Mouse (Mus musculus) embryonic facial prominence, embryonic 12.5 days (tissue): ENCODE data around the gene Ptpn14. TPM values are rescaled to one million over a fixed set of nuclear protein-coding genes. Genes with fewer than 3 reads are reported as not detected.

Experiments used
- ATAC-seq: fragments of 200-750 bp; cut with Nextera tagmentation; 2 replicates; pipeline ENCODE4 v1.8.0; 2017; ENCODE audit not compliant: insufficient number of reproducible peaks, insufficient read depth, low FRiP score, low TSS enrichment
- H3K27ac ChIP-seq: fragments of 300-500 bp; sonication (generic); 2 replicates; pipeline ENCODE4 v1.5.1; 2016; ENCODE audit warnings: mild to moderate bottlenecking
- H3K27me3 ChIP-seq: fragments of 300-500 bp; sonication (generic); 2 replicates; pipeline ENCODE4 v1.6.1; 2016; ENCODE audit warnings: mild to moderate bottlenecking, moderate library complexity
- H3K36me3 ChIP-seq: fragments of 300-500 bp; sonication (generic); 2 replicates; pipeline ENCODE4 v1.6.1; 2016; ENCODE audit warnings: mild to moderate bottlenecking
- H3K4me1 ChIP-seq: fragments of 300-500 bp; sonication (generic); 2 replicates; pipeline ENCODE4 v1.6.1; 2016
- H3K4me2 ChIP-seq: fragments of 300-500 bp; sonication (generic); replicated peaks from 2 replicates; pipeline ENCODE4 v1.6.1; 2016; ENCODE audit warnings: mild to moderate bottlenecking, moderate library complexity
- H3K4me3 ChIP-seq: fragments of 300-500 bp; sonication (generic); 2 replicates; pipeline ENCODE4 v1.5.1; 2016; ENCODE audit warnings: mild to moderate bottlenecking
- H3K9ac ChIP-seq: fragments of 300-500 bp; sonication (generic); 2 replicates; pipeline ENCODE4 v1.6.1; 2016; ENCODE audit warnings: mild to moderate bottlenecking, moderate library complexity
- H3K9me3 ChIP-seq: fragments of 300-500 bp; sonication (generic); 2 replicates; pipeline ENCODE4 v1.6.1; 2016; ENCODE audit warnings: mild to moderate bottlenecking, moderate library complexity
- WGBS: fragments of 180-500 bp; shearing (Covaris S2); methylation state at CpG from one replicate; pipeline ENCODE4 v1.1.7; 2016; 5-methylcytosine and 5-hydroxymethylcytosine counted together
- polyA plus RNA-seq: library from polyadenylated mRNA; unstranded; fragments of >200 nt; fragmentation: Nextera tagmentation; extraction: Ambion mirVana; gene quantifications from 2 replicates; pipeline ENCODE4 v1.2.1, GENCODE M21; 2016

The Ptpn14 gene
- polyA plus RNA-seq, 1 experiment from 2014 or later = 11.2 TPM

GRCm38 (mm10) chr1:189798949-189799348, 70.9 kb downstream of the Ptpn14 start:
- Histone ChIP-seq H3K36me3 (peaks cover 4% of the 10 kb centered on the region; the same call in 1 of the 2 replicates), H3K9me3 (no peaks in the 10 kb centered on the region), H3K4me1 (0 out of 2 replicates have a peak, but pooled peaks cover 12% of the 10 kb centered on the region), H3K27ac (no peak overlapping the region), H3K4me2 (no peak overlapping the region), H3K9ac (no peak overlapping the region), H3K27me3 (no peaks in the 10 kb centered on the region), H3K4me3 (no peak overlapping the region)
- 75% methylated on average over 15 of the region's 15 CpGs for WGBS
- no peak for ATAC-seq

GRCm38 (mm10) chr1:189800211-189800961, 72.3 kb downstream of the Ptpn14 start:
- WGBS = 64% methylated on average over 13 of the region's 13 CpGs
- H3K27ac ChIP-seq = no peak overlapping the region
- H3K4me2 ChIP-seq = no peak overlapping the region
- no peaks in the 10 kb centered on the region for H3K9me3 ChIP-seq
- peaks cover 4% of the 10 kb centered on the region; the same call in 1 of the 2 replicates for H3K36me3 ChIP-seq
- no peak overlapping the region for H3K4me3 ChIP-seq
- no peak overlapping the region for H3K9ac ChIP-seq
- 0 out of 2 replicates have a peak, but pooled peaks cover 12% of the 10 kb centered on the region for H3K4me1 ChIP-seq
- no peak for ATAC-seq
- H3K27me3 ChIP-seq = no peaks in the 10 kb centered on the region

GRCm38 (mm10) chr1:189801303-189801702, 73.2 kb downstream of the Ptpn14 start:
- no peak overlapping the region for H3K27ac ChIP-seq
- 0 out of 2 replicates have a peak, but pooled peaks cover 12% of the 10 kb centered on the region for H3K4me1 ChIP-seq
- H3K9me3 ChIP-seq = no peaks in the 10 kb centered on the region
- H3K27me3 ChIP-seq = no peaks in the 10 kb centered on the region
- H3K4me2 ChIP-seq = no peak overlapping the region
- ATAC-seq = no peak
- WGBS = 86% methylated on average over 4 of the region's 4 CpGs
- no peak overlapping the region for H3K9ac ChIP-seq
- H3K4me3 ChIP-seq = no peak overlapping the region
- H3K36me3 ChIP-seq = peaks cover 4% of the 10 kb centered on the region; the same call in 1 of the 2 replicates

- H3K4me1 ChIP-seq = peaks cover 12% of the 10 kb centered on the region; the same call in 1 of the 2 replicates
- ATAC-seq = no peak
- no peak overlapping the region for H3K4me2 ChIP-seq
- H3K4me3 ChIP-seq = no peak overlapping the region
- WGBS = 92% methylated on average over 4 of the region's 4 CpGs
- no peaks in the 10 kb centered on the region for H3K27me3 ChIP-seq
- no peak overlapping the region for H3K9ac ChIP-seq
- peaks cover 4% of the 10 kb centered on the region; the same call in 1 of the 2 replicates for H3K36me3 ChIP-seq
- H3K27ac ChIP-seq = no peak overlapping the region
- no peaks in the 10 kb centered on the region for H3K9me3 ChIP-seq
Observed at GRCm38 (mm10) chr1:189802575-189802974, 74.5 kb downstream of the Ptpn14 start.

DNA sequence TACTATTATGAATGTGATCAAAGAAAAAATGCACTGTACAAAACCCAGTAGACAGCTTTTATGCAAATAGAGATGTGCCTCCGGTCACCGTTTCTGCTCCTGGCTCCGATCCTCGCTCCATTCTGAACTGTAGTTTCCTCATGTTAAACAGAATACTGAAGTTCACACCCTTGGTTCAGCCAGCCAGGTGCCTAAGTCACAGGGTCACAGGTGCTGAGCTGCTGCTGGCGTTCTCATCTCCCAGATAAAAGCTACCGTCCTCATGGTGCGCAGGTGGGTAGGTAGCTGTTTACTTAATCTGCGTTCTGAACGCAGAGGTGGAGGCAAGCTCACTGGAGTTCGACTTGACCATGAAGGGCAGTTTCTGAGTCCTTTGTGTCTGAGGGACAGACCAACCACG, 75.7 kb downstream of the Ptpn14 start:
- Histone ChIP-seq H3K4me3 (no peak overlapping the region), H3K4me2 (no peak overlapping the region), H3K9me3 (no peaks in the 10 kb centered on the region), H3K36me3 (peaks cover 9% of the 10 kb centered on the region; the same call in 1 of the 2 replicates), H3K4me1 (peaks cover 12% of the 10 kb centered on the region; the same call in 1 of the 2 replicates), H3K9ac (no peak overlapping the region), H3K27me3 (no peaks in the 10 kb centered on the region), H3K27ac (no peak overlapping the region)
- 91% methylated on average over 11 of the region's 11 CpGs for WGBS
- no peak for ATAC-seq

DNA sequence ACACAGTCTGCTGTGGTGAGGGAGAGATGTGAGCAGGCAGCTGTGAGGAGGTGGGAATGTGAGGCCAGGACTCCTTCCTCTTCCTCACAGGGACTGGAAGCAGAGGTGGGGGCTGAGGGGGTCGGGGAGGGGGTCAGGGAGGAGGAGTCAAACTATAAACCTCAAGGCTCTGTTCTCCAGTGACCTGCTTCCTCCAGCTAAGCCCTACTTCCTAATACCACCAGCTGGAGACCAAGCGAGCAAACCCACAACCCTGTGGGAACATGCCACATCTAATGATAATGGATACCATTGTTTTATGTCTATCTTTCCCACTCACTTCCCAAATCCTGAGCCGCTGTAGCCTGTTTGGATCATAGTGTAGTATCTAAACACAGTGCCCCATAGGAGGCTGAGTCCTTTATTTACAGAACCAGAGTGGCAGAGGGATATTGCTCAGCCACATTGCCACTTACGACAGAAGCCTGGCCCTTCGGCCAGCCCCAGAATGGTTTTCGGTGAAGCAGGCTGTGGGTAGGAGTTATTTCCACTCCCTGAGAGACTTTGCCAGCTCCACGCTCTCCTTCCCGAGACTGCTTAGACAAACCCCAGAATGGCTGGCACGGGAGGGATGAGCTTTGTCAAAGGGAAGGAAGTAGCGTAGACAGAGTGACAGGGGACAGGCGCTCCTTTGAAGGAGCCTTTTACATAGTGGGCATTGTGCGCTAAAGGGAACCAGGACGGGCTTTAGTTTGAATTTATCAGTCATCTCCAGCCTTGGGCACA, 78.6 kb downstream of the Ptpn14 start:
- no peak for ATAC-seq
- no peak overlapping the region for H3K4me3 ChIP-seq
- peaks cover 9% of the 10 kb centered on the region; the same call in 1 of the 2 replicates for H3K36me3 ChIP-seq
- no peak overlapping the region for H3K9ac ChIP-seq
- no peaks in the 10 kb centered on the region for H3K27me3 ChIP-seq
- no peaks in the 10 kb centered on the region for H3K9me3 ChIP-seq
- no peak overlapping the region for H3K4me2 ChIP-seq
- WGBS = 65% methylated on average over 13 of the region's 13 CpGs
- peaks cover 7% of the 10 kb centered on the region; the same call in 1 of the 2 replicates for H3K4me1 ChIP-seq
- no peak overlapping the region for H3K27ac ChIP-seq

GRCm38 (mm10) chr1:189808015-189808414, 79.9 kb downstream of the Ptpn14 start:
- no peaks in the 10 kb centered on the region for H3K9me3 ChIP-seq
- peaks cover 7% of the 10 kb centered on the region; the same call in 1 of the 2 replicates for H3K4me1 ChIP-seq
- H3K27me3 ChIP-seq = no peaks in the 10 kb centered on the region
- ATAC-seq = no peak
- 95% methylated on average over 6 of the region's 6 CpGs for WGBS
- no peak overlapping the region for H3K9ac ChIP-seq
- no peak overlapping the region for H3K4me2 ChIP-seq
- H3K27ac ChIP-seq = no peak overlapping the region
- 0 out of 2 replicates have a peak, but pooled peaks cover 5% of the 10 kb centered on the region for H3K36me3 ChIP-seq
- no peak overlapping the region for H3K4me3 ChIP-seq

- peaks cover 7% of the 10 kb centered on the region; the same call in 1 of the 2 replicates for H3K4me1 ChIP-seq
- 0 out of 2 replicates have a peak, but pooled peaks cover 5% of the 10 kb centered on the region for H3K36me3 ChIP-seq
- no peak for ATAC-seq
- no peak overlapping the region for H3K9ac ChIP-seq
- no peak overlapping the region for H3K4me3 ChIP-seq
- H3K27me3 ChIP-seq = no peaks in the 10 kb centered on the region
- H3K4me2 ChIP-seq = no peak overlapping the region
- H3K27ac ChIP-seq = no peak overlapping the region
- whole genome bisulfite sequencing = 100% methylated on average over 2 of the region's 2 CpGs
- H3K9me3 ChIP-seq = no peaks in the 10 kb centered on the region
Observed at GRCm38 (mm10) chr1:189808453-189808852, 80.4 kb downstream of the Ptpn14 start.

GRCm38 (mm10) chr1:189811778-189812177, 83.7 kb downstream of the Ptpn14 start:
- no peak overlapping the region for H3K4me2 ChIP-seq
- WGBS = 77% methylated on average over 2 of the region's 2 CpGs
- ATAC-seq = no peak
- no peaks in the 10 kb centered on the region for H3K27me3 ChIP-seq
- peaks cover 4% of the 10 kb centered on the region; the same call in 1 of the 2 replicates for H3K4me1 ChIP-seq
- H3K9me3 ChIP-seq = no peaks in the 10 kb centered on the region
- H3K36me3 ChIP-seq = 0 out of 2 replicates have a peak, but pooled peaks cover 5% of the 10 kb centered on the region
- H3K4me3 ChIP-seq = no peak overlapping the region
- no peak overlapping the region for H3K9ac ChIP-seq
- H3K27ac ChIP-seq = no peak overlapping the region

DNA sequence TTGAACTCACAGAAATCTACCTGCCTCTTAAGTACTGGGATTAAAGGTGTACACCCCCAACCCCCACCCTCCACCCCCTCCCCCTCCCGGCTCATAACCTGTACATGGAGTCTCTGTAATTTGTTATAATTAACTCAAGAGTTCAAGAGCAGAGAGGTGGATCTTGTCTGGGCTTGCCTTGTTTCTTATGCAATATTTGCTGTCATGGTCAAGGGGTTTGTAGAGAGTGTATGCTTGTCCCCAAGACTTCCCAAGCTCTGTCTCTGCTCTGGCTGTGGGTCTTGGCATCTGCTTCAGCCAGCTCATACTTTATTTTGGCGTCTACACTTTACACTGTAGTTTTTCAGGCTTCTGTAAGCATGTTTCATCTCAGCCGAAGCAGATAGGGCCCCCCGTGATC, 86.3 kb downstream of the Ptpn14 start:
- H3K27ac ChIP-seq = 0 out of 2 replicates have a peak overlapping the region, but pooled peaks have one; percentile 17

GRCm38 (mm10) chr1:189817089-189817488, 89.0 kb downstream of the Ptpn14 start:
- Histone ChIP-seq H3K4me2 (no peak overlapping the region), H3K9me3 (no peaks in the 10 kb centered on the region), H3K36me3 (no peaks in the 10 kb centered on the region), H3K4me1 (peaks cover 4% of the 10 kb centered on the region; the same call in 1 of the 2 replicates), H3K4me3 (no peak overlapping the region), H3K27me3 (no peaks in the 10 kb centered on the region), H3K9ac (no peak overlapping the region), H3K27ac (0 out of 2 replicates have a peak overlapping the region, but pooled peaks have one; percentile 13)
- 85% methylated on average over 8 of the region's 8 CpGs for WGBS
- no peak for ATAC-seq

More for the DNA sequence above, 86.3 kb downstream of the Ptpn14 start:
- 78% methylated on average over 4 of the region's 4 CpGs for WGBS
- H3K4me2 ChIP-seq = no peak overlapping the region
- H3K36me3 ChIP-seq = no peaks in the 10 kb centered on the region
- no peak overlapping the region for H3K4me3 ChIP-seq
- ATAC-seq = no peak
- peaks cover 4% of the 10 kb centered on the region; the same call in 1 of the 2 replicates for H3K4me1 ChIP-seq
- no peak overlapping the region for H3K9ac ChIP-seq
- H3K9me3 ChIP-seq = no peaks in the 10 kb centered on the region
- no peaks in the 10 kb centered on the region for H3K27me3 ChIP-seq
